Mouse (Mus musculus): ENCODE measurements around the gene Stk38l. TPM values are rescaled to one million over a fixed set of nuclear protein-coding genes. Genes with fewer than 3 reads are reported as not detected.
"Not testable (repeated sequence)": the region's sequence is repeated elsewhere in the genome, so short reads cannot be mapped to it uniquely, and the experiment has no call there.

The Stk38l gene
- total RNA-seq, 2 experiments from 2014 or later: 13.7 to 17.4 TPM

- no peak for DNase-seq (ENCODE audit: low spot score in 2 of 2)
Observed at GRCm38 (mm10) chr6:146732676-146733075, 7.9 kb downstream of the Stk38l start.

DNA sequence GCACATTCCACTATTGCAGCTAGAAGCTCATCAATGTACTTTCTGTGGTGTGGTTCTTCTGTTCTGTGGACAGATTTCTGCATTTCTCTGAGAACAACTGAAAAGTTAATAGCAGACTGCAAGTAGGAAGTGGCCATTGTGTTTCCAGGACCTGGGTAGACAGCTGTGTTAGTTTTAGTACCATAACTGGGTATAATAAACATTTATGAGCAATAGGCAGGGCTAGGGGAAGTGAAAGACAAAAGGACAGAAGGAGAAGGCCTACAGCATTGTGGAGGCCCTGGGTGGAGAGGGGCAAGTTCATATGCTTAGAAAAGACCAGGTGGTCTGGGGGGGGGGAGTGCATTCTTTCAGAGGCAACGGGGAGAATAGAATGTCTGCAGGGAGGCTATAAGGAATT is 8.8 kb downstream of the Stk38l start:
- no peak for DNase-seq (ENCODE audit: low spot score in 2 of 2)

DNA sequence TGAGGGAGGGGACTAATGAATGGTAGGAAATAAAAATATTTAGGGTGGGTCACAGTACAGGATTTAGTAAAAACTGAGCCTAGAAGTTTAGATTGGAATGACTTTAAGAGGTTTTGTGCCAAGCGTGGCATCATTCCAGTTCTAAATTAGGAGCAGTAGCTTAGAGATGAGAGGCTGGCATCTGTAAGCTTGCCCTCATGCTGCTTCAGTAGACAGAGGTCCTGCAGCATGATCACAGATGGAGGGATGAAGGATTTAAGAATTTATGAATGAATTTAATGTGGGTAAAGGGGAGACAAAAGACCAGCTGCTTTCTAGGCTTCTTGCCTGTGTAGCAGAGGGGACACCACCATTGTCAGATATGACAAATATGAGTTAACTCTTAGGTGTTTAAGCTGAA is 14.1 kb downstream of the Stk38l start:
- no peak for DNase-seq (ENCODE audit: low spot score in 2 of 2)

DNA sequence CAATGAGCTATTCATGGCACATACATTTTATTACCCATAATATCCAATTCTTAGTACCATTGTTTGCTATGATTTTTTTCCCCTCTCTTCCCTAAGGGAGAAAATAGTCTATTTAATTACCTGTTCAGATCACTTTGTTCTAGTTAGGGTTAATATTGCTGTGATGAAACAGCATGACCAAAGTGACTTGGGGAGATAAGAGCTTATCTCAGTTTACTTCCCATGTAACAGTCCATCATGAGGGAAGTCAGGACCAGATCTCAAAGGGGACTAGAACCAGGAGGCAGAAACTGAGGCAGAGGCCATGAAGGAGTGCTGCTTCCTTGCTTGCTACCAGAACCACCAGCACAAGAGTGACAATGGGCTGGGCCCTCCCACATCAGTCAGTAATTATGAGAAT is 15.9 kb downstream of the Stk38l start:
- DNase-seq (ENCODE audit: low spot score in 2 of 2): no peak

DNA sequence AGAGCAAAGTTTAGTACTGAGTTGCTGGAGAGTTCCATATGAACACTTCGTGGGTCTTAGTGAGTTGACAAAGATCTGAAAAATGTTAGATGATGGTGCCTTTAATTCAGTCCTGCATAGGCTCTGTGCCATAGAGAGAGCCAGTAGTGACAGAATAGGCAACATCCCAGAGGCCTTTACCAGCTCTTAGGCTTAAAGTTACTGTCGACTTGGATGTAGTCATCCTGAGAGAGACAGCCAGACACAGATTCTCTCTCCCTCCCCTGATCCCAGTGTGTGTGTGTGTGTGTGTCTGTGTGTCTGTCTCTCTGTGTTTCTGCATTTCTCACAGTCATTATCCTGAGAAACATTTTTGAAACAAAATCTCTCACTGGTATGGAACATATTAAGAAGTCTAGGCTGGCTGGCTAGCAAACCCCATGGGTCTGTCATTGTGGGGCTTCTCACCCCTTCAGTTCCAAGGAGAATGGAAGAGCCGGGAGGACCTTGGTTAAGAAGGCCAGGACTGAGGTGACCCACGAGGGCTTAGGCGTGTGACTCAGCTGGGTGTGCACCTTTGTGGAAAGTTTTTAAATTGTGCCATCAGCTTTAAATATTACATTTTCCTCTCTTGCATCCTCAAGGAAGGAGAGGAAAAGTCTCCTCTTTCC is 17.3 kb downstream of the Stk38l start:
- DNase-seq (ENCODE audit: low spot score in 2 of 2): no peak

DNA sequence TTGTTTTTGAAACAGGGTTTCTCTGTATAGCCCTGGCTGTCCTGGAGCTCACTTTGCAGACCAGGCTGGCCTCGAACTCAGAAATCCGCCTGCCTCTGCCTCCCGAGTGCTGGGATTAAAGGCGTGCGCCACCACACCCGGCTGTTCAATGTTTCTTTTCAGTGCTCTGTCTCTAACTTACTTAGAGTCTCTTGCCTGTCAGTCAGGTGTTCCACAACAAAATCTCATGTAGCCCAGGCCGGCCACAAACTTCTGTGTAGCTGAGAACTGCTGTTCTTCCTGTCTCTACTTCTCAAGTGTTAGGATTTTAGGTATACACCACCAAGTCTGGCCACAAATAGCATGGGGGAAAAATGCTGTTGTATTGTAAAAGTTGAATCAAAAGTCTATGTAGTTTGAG is 19.5 kb downstream of the Stk38l start:
- not testable (repeated sequence) for DNase-seq (ENCODE audit: low spot score in 2 of 2)

DNA sequence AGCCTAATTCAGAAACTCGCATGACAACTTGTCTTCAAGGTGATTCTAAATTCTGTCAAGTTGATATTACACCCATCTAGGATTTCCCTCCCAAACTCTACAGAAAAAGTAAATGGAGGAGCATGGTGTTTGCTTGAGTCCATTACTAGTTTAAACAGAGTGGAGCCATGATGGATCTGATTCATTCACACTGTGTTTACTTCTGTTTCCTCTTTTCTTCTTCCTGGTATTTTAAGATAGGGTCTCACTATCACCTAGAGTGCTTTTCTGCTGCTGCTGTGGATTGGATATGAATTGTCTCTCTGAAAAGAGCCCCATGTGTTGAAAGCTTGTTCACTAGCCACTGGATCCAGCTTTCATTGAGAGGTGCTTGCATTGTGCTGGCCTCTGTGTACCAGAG is 20.4 kb downstream of the Stk38l start:
- no peak for DNase-seq (ENCODE audit: low spot score in 2 of 2)

GRCm38 (mm10) chr6:146746577-146746976 is 21.8 kb downstream of the Stk38l start:
- DNase-seq (ENCODE audit: low spot score in 2 of 2): no peak

DNA sequence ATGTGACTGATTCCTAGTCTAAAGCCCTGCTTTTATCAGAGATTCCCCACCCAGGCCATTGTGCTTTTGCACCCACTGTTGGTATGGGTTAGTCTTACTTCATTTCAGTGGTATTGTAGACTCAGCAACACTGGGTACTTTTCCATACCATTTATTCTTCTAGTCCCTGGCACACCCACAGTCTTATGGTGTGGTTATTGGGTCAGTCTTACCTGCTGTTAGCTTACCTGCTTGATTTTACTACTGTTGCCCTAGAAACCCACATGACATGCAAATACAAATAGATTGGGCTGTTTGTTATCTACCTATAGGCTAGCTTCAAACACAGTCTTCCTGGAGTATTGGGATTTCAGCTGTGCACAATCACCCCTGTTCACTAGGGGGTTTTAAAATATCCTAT is 22.3 kb downstream of the Stk38l start:
- DNase-seq (ENCODE audit: low spot score in 2 of 2): no peak

DNA sequence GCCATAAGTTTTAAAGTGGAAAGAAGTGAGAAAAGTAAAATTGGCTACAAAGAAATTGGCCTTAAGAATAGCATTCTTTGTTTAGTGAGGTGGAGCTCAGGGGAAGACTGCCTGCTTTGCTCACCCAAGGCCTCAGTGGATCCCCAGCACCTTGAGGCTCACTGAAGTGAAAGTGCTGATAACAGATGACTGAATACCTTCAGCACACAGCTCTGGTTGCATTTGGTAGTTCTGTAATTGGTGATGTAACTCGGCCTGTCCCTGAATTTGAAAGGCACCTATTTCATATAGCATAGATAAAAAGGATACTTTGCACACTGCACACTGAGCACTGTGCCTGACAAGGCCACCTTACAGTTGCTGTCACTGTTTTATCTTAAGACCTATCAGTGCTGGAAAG is 23.5 kb downstream of the Stk38l start:
- DNase-seq (ENCODE audit: low spot score in 2 of 2): no peak

DNA sequence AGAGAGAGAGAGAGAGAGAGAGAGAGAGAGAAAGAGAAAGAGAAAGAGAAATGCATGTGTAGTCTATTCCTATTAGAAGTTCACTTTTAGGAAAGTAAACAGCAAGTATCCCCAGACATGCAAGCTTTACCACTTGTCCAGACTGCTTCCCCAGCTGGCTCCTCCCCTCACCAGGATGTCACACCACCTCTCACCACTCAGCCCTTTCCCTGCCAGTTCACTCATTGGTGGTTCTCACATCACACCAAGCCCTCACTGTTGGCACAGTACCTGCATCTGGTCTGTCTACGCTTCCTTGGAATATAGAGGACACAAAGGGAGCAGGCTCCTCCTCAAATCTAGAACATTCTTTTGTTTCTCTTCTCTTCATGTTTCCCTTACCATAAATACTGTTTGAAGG is 26.9 kb downstream of the Stk38l start:
- DNase-seq (ENCODE audit: low spot score in 2 of 2): no peak

GRCm38 (mm10) chr6:146752178-146752577 is 27.4 kb downstream of the Stk38l start:
- no peak for DNase-seq (ENCODE audit: low spot score in 2 of 2)

DNA sequence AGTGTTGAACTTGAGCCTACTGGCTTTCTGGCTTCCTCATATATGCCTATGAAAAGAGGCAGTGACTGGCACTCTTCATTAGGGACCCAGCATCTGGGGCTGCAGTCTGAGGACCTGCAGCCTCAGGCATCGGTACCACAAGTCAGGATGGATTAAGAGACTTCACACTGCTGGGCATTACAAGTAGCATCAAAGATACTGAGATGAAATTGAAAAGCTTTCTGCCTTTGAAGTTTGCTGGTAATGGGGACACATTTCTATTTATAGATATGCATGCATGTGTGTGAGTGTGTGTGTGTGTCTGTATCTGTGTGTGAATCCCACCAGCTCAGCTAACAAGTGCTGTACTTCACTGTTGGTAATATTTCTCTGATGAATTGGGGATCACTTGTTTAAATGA is 27.8 kb downstream of the Stk38l start:
- no peak for DNase-seq (ENCODE audit: low spot score in 2 of 2)

DNA sequence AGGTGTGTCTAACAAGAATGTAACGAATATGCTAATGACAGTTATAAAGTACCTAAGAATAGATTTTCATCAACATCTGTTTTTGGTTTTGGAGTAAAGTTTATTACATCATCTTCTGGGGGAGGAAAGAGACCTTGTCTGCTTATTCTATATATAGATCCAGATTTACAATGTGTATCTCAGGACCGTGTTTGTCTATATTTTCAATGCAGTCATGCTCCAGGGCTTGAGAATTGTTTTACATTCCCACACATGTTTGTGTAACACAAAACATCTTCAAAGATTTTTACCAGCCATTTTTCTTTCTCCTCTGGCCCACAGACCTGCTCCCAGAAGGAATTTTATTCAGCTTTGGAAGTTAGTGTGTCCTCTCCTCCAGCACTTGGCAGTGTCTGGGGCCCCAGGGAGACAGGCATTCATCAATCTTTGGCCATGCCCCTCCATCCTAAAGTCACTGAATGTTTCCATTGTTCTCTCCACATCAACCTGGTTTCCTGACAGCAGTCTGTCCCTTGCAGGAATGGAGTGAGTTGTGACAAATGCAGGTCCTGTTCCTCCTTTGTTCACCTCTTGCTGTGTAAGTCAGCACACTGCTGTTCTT is 28.9 kb downstream of the Stk38l start:
- DNase-seq (ENCODE audit: low spot score in 2 of 2): no peak

GRCm38 (mm10) chr6:146755136-146755535 is 30.3 kb downstream of the Stk38l start:
- no peak for DNase-seq (ENCODE audit: low spot score in 2 of 2)

- no peak for DNase-seq (ENCODE audit: low spot score in 2 of 2)
Observed at GRCm38 (mm10) chr6:146755679-146756078, 30.9 kb downstream of the Stk38l start.

DNA sequence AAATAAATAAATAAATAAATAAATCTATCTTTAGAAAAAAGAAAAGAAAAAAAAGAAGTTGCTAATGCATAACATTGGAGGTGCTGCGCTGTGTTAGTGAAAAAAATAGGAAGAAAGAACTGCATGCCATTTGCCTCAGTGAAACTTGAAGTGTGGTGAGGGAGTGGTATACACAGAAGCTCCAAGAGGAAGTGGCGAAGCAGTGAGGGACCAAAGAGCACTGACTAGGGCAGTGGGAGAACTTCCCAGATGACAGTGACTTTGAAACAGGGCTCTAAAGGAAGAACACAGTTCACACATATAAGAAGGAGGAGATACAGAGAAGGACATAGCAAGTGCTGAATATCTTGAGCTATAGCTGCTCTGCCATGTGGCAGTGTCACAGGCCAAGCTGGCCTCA is 34.2 kb downstream of the Stk38l start:
- DNase-seq (ENCODE audit: low spot score in 2 of 2): no peak

GRCm38 (mm10) chr6:146760022-146760421 is 35.2 kb downstream of the Stk38l start:
- DNase-seq (ENCODE audit: low spot score in 2 of 2): no peak

DNA sequence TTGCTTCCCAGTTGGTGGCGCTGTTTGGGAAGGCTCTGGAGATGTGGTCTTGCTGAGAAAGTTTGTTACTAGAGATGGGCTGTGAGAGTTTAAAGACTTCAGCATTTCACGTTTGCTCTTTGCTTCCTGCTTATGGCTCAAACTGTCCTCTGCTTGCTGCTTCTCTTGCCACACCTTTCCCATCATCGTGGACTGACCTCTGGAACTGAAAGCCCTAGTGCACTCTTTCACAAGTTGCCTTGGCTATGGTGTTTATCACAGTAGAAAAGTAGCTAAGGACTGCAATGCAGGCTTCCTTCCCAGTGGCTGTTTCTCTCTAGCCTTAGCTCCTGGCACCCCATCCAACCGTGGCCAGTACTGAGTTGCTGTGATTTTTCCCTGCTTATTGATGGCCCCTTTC is 35.9 kb downstream of the Stk38l start:
- DNase-seq (ENCODE audit: low spot score in 2 of 2): no peak

DNA sequence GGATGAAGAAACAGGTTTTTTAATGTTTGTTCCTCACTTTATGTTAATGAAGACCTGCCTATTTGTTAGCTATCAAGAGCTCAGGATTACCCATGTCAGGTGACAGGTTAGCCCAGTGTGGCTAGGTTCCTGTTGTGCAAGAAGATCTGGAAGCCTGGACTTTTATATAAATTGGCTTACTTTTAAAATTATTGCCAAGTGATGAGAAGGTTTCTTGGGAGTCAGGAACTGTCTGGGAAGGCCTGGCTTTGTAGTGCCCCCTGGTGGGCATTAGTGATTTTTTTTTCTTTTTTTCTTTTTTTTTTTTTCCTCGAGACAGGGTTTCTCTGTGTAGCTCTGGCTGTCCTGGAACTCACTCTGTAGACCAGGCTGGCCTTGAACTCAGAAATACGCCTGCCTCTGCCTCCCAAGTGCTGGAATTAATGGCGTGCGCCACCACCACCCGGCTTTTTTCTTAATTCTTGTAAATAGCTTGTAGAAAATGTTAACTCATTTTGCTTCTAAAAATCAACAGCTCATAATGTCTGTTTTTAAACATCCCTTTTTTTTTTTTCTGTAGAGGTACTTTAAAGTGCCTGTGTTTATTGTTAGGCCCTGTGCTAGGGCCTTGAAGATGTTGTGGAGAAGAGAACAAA is 37.6 kb downstream of the Stk38l start:
- no peak for DNase-seq (ENCODE audit: low spot score in 2 of 2)

DNA sequence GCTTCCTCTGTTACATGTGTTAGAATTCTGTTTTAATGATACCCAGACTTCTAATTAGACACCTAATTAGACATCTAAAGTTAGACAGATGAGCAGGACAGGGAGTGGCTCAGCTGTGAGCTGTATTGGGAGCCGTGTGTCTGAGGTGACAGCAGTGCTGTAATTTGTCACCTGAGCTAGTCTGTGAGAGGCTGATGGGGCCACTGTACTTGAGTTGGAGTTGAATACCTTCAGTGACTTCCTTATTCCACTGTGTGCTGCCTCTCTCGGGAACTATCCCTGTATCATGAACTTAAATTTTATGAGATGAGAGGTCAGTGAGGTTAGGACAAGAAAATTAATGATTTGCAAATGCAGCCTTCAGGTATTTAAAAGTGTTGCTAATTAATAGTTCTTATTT is 39.8 kb downstream of the Stk38l start:
- DNase-seq (ENCODE audit: low spot score in 2 of 2): no peak

- no peak for DNase-seq (ENCODE audit: low spot score in 2 of 2)
Observed at GRCm38 (mm10) chr6:146765270-146765669, 40.5 kb downstream of the Stk38l start.
